Mouse (Mus musculus) embryonic fibroblast, embryonic 13.5 days (primary cell): ENCODE results near the gene Pou5f1.

ENCODE experiments used
- CTCF ChIP-seq: IDR thresholded peaks from 2 replicates; pipeline ENCODE4 v1.5.1; 2011; ENCODE audit warnings: mild to moderate bottlenecking, control low read depth, low read length, moderate library complexity, borderline replicate concordance; ENCODE audit not compliant: insufficient read depth
- POLR2A ChIP-seq: IDR thresholded peaks from 2 replicates; pipeline ENCODE4 v1.6.1; 2011; ENCODE audit warnings: low read depth, mild to moderate bottlenecking, control low read depth, low read length, moderate library complexity

- TF ChIP-seq CTCF, result no peak
- no peak for TF ChIP-seq POLR2A
Measured at GRCm38 (mm10) chr17:35551881-35552414, 46.1 kb downstream of the Pou5f1 start, which contains the start of gene Cdsn.
